Mouse (Mus musculus): ENCODE data around the gene Ppp1r21.

Ppp1r21 gene

GRCm38 (mm10) chr17:88609361-88609760, 79.4 kb downstream of the Ppp1r21 start:
- in situ Hi-C loops (cut with MboI; ENCODE audit: low sequenced_read_pairs): no loop called here

- in situ Hi-C loops (cut with MboI; ENCODE audit: low sequenced_read_pairs): no loop called here
These were observed 81.1 kb downstream of the Ppp1r21 start for GRCm38 (mm10) chr17:88611057-88611456.

GRCm38 (mm10) chr17:88613172-88613571, 83.3 kb downstream of the Ppp1r21 start:
- in situ Hi-C loops (cut with MboI; ENCODE audit: low sequenced_read_pairs): no loop called here

GRCm38 (mm10) chr17:88613721-88614120, 83.8 kb downstream of the Ppp1r21 start:
- in situ Hi-C loops (cut with MboI; ENCODE audit: low sequenced_read_pairs): no loop called here

DNA sequence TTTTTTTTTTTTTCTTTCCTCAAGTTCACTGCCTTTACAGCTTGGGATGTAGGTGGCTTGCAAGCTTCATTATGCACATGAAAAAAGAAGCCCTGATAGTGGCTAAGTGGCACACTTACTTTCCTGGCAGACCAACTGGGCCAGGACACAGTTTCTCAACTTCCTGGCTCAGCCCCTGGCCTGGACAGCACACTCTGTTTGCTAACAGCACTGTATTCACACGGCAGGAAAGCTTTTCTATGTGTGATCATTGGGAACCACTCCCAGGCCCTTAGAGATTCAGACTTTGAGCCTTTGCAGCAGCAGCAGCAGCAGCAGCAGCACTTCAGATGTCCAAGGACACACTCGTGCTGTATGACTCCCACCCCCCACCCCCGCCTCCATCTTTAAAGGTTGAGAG, 84.3 kb downstream of the Ppp1r21 start:
- in situ Hi-C loops (cut with MboI; ENCODE audit: low sequenced_read_pairs): no loop called here

GRCm38 (mm10) chr17:88614733-88615132, 84.8 kb downstream of the Ppp1r21 start:
- in situ Hi-C loops (cut with MboI; ENCODE audit: low sequenced_read_pairs): no loop called here

DNA sequence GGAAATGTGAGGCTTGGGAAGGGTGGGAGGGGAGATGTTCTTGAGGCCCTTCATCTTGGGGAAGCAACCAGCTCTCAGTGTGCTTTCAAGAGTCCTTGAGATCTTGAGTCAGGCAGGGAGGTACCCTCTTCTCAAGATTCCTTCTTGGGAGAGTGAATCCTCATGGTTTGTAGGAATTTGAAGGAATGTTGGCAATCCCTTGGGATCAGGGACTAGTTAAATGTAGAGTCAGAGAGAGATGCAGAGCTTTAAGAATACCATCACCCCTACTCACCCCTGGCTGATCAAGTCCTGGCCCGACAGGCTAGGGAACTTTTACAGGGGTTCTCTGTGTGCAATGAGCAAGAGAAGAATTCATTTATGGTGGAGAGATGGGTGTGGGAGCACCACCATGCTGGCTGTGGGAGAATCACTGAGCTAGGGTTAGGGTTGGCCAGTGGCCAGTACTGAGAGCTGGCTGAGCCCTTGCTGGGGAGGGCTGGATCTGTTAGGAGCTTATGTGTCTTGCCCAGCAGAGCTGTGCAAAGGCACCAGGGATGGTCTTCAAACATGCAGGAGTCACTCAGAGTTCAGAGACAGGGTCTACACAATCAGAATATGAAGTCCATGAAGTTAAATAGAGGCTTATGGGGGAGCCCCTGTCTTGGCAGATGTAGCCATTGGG, 85.7 kb downstream of the Ppp1r21 start:
- in situ Hi-C loops (cut with MboI; ENCODE audit: low sequenced_read_pairs): no loop called here

GRCm38 (mm10) chr17:88620935-88621334, 91.0 kb downstream of the Ppp1r21 start:
- in situ Hi-C loops (cut with MboI; ENCODE audit: low sequenced_read_pairs): no loop called here

DNA sequence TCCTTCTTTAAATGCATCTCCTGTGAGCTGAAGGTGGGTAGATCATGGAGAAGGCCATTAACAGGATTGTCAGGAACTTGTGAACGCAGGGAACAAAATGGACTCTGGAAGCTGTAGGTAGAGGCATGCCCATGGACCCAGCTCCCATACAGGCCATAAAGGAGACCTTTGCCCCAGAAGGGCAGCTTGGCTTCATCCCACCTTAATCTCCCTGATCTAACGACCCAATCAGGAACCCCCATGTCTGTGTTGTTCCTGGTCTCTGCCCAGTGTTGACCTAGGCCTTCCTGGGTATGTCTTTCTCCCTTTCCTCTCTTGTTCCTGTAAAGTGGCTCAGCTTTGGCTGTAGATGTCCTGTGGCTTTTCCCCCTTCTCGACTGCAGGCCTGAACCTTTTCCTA, 91.5 kb downstream of the Ppp1r21 start:
- in situ Hi-C loops (cut with MboI; ENCODE audit: low sequenced_read_pairs): no loop called here

- in situ Hi-C loops (cut with MboI; ENCODE audit: low sequenced_read_pairs): no loop called here
These were observed 92.8 kb downstream of the Ppp1r21 start for GRCm38 (mm10) chr17:88622711-88623110.

- in situ Hi-C loops (cut with MboI; ENCODE audit: low sequenced_read_pairs): no loop called here
These were observed 94.5 kb downstream of the Ppp1r21 start for GRCm38 (mm10) chr17:88624386-88624785.

GRCm38 (mm10) chr17:88625350-88625749, 95.4 kb downstream of the Ppp1r21 start:
- in situ Hi-C loops (cut with MboI; ENCODE audit: low sequenced_read_pairs): loop anchor here (25.0 kb wide), 1 partner anchor 363 kb away; no protein-coding TSS in a partner anchor

DNA sequence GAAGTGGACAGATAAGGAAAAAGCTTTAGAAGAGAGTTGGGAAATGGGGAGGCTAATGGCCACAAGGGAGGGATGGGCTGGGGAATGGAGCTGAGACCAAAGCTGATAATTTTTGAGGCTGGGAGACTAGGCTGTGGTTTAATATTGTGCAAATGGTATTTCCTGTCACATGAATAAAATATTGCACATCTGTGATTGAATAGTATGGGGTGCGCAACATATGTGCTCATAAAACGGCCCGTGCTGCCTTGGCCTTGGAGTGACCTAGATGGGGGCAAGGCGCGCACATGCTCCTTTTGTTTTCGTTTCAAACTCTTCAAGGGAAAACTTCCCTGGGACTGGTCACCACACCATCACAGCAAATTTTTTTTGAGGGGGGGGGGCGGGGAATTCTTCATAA, 96.0 kb downstream of the Ppp1r21 start:
- in situ Hi-C loops (cut with MboI; ENCODE audit: low sequenced_read_pairs): loop anchor here (25.0 kb wide), 1 partner anchor 364 kb away; no protein-coding TSS in a partner anchor

- in situ Hi-C loops (cut with MboI; ENCODE audit: low sequenced_read_pairs): loop anchor here (25.0 kb wide), 1 partner anchor 364 kb away; no protein-coding TSS in a partner anchor
These were observed 96.5 kb downstream of the Ppp1r21 start for GRCm38 (mm10) chr17:88626347-88626811.

- in situ Hi-C loops (cut with MboI; ENCODE audit: low sequenced_read_pairs): loop anchor here (25.0 kb wide), 1 partner anchor 365 kb away; no protein-coding TSS in a partner anchor
These were observed 97.2 kb downstream of the Ppp1r21 start for GRCm38 (mm10) chr17:88627150-88627549.

GRCm38 (mm10) chr17:88628676-88629380, 98.9 kb downstream of the Ppp1r21 start:
- in situ Hi-C loops (cut with MboI; ENCODE audit: low sequenced_read_pairs): loop anchor here (25.0 kb wide), 1 partner anchor 367 kb away; no protein-coding TSS in a partner anchor

DNA sequence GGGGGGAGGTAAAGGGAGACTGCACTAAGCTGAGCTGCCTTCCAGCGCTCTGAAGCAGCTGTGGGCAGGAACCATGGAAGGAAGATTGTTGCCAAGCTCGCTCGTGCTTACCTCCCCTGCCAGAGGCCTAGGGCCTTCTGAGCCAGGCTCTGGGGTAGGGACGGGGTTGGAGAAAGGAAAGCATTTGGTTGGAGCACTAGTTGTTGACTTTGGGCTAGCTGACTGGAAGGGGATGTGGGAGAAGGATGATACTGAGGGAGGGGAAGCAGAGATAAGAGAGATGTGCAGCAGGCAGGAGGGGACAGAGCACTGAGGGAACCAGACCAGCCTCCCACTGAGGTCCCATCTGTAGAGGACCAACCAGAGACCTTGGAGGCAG, 99.5 kb downstream of the Ppp1r21 start:
- in situ Hi-C loops (cut with MboI; ENCODE audit: low sequenced_read_pairs): loop anchor here (25.0 kb wide), 1 partner anchor 367 kb away; no protein-coding TSS in a partner anchor

GRCm38 (mm10) chr17:88629931-88630553, 100.1 kb downstream of the Ppp1r21 start:
- in situ Hi-C loops (cut with MboI; ENCODE audit: low sequenced_read_pairs): loop anchor here (25.0 kb wide), 1 partner anchor 368 kb away; no protein-coding TSS in a partner anchor

GRCm38 (mm10) chr17:88630554-88630948, 100.6 kb downstream of the Ppp1r21 start:
- in situ Hi-C loops (cut with MboI; ENCODE audit: low sequenced_read_pairs): loop anchor here (25.0 kb wide), 1 partner anchor 368 kb away; no protein-coding TSS in a partner anchor

- in situ Hi-C loops (cut with MboI; ENCODE audit: low sequenced_read_pairs): loop anchor here (25.0 kb wide), 1 partner anchor 370 kb away; no protein-coding TSS in a partner anchor
These were observed 102.7 kb downstream of the Ppp1r21 start for GRCm38 (mm10) chr17:88632631-88633030.

- in situ Hi-C loops (cut with MboI; ENCODE audit: low sequenced_read_pairs): loop anchor here (25.0 kb wide), 1 partner anchor 374 kb away; no protein-coding TSS in a partner anchor
These were observed 106.2 kb downstream of the Ppp1r21 start for GRCm38 (mm10) chr17:88636076-88636475.

All from CH12F3 (cell line).